Mouse (Mus musculus) myocyte (in vitro differentiated cells): ENCODE measurements around the gene Myrf.

Experiments used
- E2F4 ChIP-seq: IDR thresholded peaks from one replicate; pipeline ENCODE4 v1.6.1; 2011; ENCODE audit warnings: mild to moderate bottlenecking, control low read depth, moderate library complexity; ENCODE audit not compliant: insufficient read depth
- POLR2A ChIP-seq: IDR thresholded peaks from one replicate; pipeline ENCODE4 v1.6.1; 2011; ENCODE audit warnings: low read depth, mild to moderate bottlenecking, control low read depth, moderate library complexity; ENCODE audit not compliant: insufficient read length
- POLR2AphosphoS2 ChIP-seq: IDR thresholded peaks from one replicate; pipeline ENCODE4 v1.6.1; 2011; ENCODE audit warnings: low read depth, control low read depth; ENCODE audit not compliant: insufficient read length
- REST ChIP-seq: IDR thresholded peaks from one replicate; pipeline ENCODE4 v1.6.1; 2011; ENCODE audit warnings: mild to moderate bottlenecking, control low read depth, moderate library complexity; ENCODE audit not compliant: insufficient read depth, insufficient read length
- USF1 ChIP-seq: IDR thresholded peaks from one replicate; pipeline ENCODE4 v1.6.1; 2011; ENCODE audit warnings: low read depth, mild to moderate bottlenecking, control low read depth, moderate library complexity

- TF ChIP-seq POLR2A (no peak), REST (no peak), USF1 (no peak), E2F4 (no peak), POLR2AphosphoS2 (no peak)
Measured at GRCm38 (mm10) chr19:10288125-10289040, 47.8 kb upstream of the Myrf start.
